Mouse (Mus musculus) midbrain, embryonic 15.5 days (tissue): ENCODE results near the gene Exoc7. TPM values are rescaled to one million over a fixed set of nuclear protein-coding genes. Genes with fewer than 3 reads are reported as not detected.

Experiments
- ATAC-seq: fragments of 200-750 bp; cut with Nextera tagmentation; replicated peaks from 2 replicates; pipeline ENCODE4 v1.8.0; 2017; ENCODE audit warnings: moderate TSS enrichment
- H3K27ac ChIP-seq: fragments of 300-500 bp; sonication (generic); 2 replicates; pipeline ENCODE4 v1.5.1; 2015; ENCODE audit warnings: mild to moderate bottlenecking, inconsistent platforms
- H3K27me3 ChIP-seq: fragments of 300-500 bp; sonication (generic); replicated peaks from 2 replicates; pipeline ENCODE4 v1.6.1; 2015; ENCODE audit warnings: inconsistent platforms
- H3K36me3 ChIP-seq: fragments of 300-500 bp; sonication (generic); replicated peaks from 2 replicates; pipeline ENCODE4 v1.6.1; 2015; ENCODE audit warnings: inconsistent platforms
- H3K4me1 ChIP-seq: fragments of 300-500 bp; sonication (generic); 2 replicates; pipeline ENCODE4 v1.6.1; 2015; ENCODE audit warnings: inconsistent platforms
- H3K4me2 ChIP-seq: fragments of 300-500 bp; sonication (generic); 2 replicates; pipeline ENCODE4 v1.6.1; 2015; ENCODE audit warnings: inconsistent platforms, mild to moderate bottlenecking, moderate library complexity
- H3K4me3 ChIP-seq: fragments of 300-500 bp; sonication (generic); 2 replicates; pipeline ENCODE4 v1.5.1; 2015; ENCODE audit warnings: mild to moderate bottlenecking, inconsistent platforms
- H3K9ac ChIP-seq: fragments of 300-500 bp; sonication (generic); 2 replicates; pipeline ENCODE4 v1.6.1; 2015; ENCODE audit warnings: mild to moderate bottlenecking, inconsistent platforms
- H3K9me3 ChIP-seq: fragments of 300-500 bp; sonication (generic); 2 replicates; pipeline ENCODE4 v1.6.1; 2016; ENCODE audit warnings: inconsistent platforms
- WGBS: fragments of 180-500 bp; shearing (Covaris S2); methylation state at CpG from one replicate; pipeline ENCODE4 v1.1.7; 2015; ENCODE audit warnings: mixed read lengths; 5-methylcytosine and 5-hydroxymethylcytosine counted together
- polyA plus RNA-seq: library from polyadenylated mRNA; unstranded; fragments of >200 nt; fragmentation: Nextera tagmentation; extraction: Ambion mirVana; gene quantifications from 2 replicates; pipeline ENCODE4 v1.2.1, GENCODE M21; 2015

The Exoc7 gene
- polyA plus RNA-seq = 109 and 110 TPM in 2 replicates

- Histone ChIP-seq H3K9ac (peak within 1 kb of the TSS; percentile 69), H3K4me1 (peaks cover 10% of the 10 kb centered on the region), H3K27ac (peak within 1 kb of the TSS; percentile 59), H3K9me3 (no peaks in the 10 kb centered on the region), H3K4me2 (peak within 1 kb of the TSS; percentile 67), H3K4me3 (peak within 1 kb of the TSS; percentile 72), H3K27me3 (no peaks in the 10 kb centered on the region), H3K36me3 (peaks cover 25% of the 10 kb centered on the region)
- WGBS = 85% methylated on average over 10 of the region's 10 CpGs
- ATAC-seq = peak; percentile 60
These were observed at the start of gene Exoc7 for GRCm38 (mm10) chr11:116307019-116307725. Exoc7 (minus strand) TSS chr11:116307233.

- WGBS = 39% methylated on average over 17 of the region's 17 CpGs
- Histone ChIP-seq H3K9me3 (no peaks in the 10 kb centered on the region), H3K9ac (no peak overlapping the region), H3K4me3 (no peak overlapping the region), H3K36me3 (peaks cover 30% of the 10 kb centered on the region), H3K4me1 (no peaks in the 10 kb centered on the region), H3K4me2 (no peak overlapping the region), H3K27ac (no peak overlapping the region), H3K27me3 (no peaks in the 10 kb centered on the region)
- ATAC-seq = no peak
These were observed 47.5 kb upstream of the Exoc7 start for GRCm38 (mm10) chr11:116354521-116354920.

GRCm38 (mm10) chr11:116353535-116353934 is 46.5 kb upstream of the Exoc7 start:
- 96% methylated on average over 8 of the region's 8 CpGs for WGBS

GRCm38 (mm10) chr11:116351294-116351693 is 44.3 kb upstream of the Exoc7 start:
- ATAC-seq = no peak
- Histone ChIP-seq H3K27ac (no peak overlapping the region), H3K9ac (no peak overlapping the region), H3K4me2 (no peak overlapping the region), H3K4me1 (no peaks in the 10 kb centered on the region), H3K4me3 (no peak overlapping the region), H3K27me3 (no peaks in the 10 kb centered on the region), H3K9me3 (no peaks in the 10 kb centered on the region), H3K36me3 (peaks cover 43% of the 10 kb centered on the region)
- WGBS = 94% methylated on average over 5 of the region's 5 CpGs

More at GRCm38 (mm10) chr11:116353535-116353934, 46.5 kb upstream of the Exoc7 start:
- Histone ChIP-seq H3K36me3 (peaks cover 30% of the 10 kb centered on the region), H3K9ac (no peak overlapping the region), H3K27ac (no peak overlapping the region), H3K27me3 (no peaks in the 10 kb centered on the region), H3K9me3 (no peaks in the 10 kb centered on the region), H3K4me1 (no peaks in the 10 kb centered on the region), H3K4me2 (no peak overlapping the region), H3K4me3 (no peak overlapping the region)
- ATAC-seq = no peak

GRCm38 (mm10) chr11:116347955-116348354 is 40.9 kb upstream of the Exoc7 start:
- Histone ChIP-seq H3K9ac (no peak overlapping the region), H3K9me3 (no peaks in the 10 kb centered on the region), H3K27ac (no peak overlapping the region), H3K4me3 (no peak overlapping the region), H3K4me1 (no peaks in the 10 kb centered on the region), H3K27me3 (no peaks in the 10 kb centered on the region), H3K36me3 (peaks cover 39% of the 10 kb centered on the region), H3K4me2 (no peak overlapping the region)
- WGBS = 84% methylated on average over 5 of the region's 5 CpGs
- ATAC-seq = no peak

- no peaks in the 10 kb centered on the region for H3K27me3 ChIP-seq
- H3K4me3 ChIP-seq = no peak overlapping the region
- H3K27ac ChIP-seq = no peak overlapping the region
- ATAC-seq = no peak
- no peak overlapping the region for H3K9ac ChIP-seq
- no peak overlapping the region for H3K4me2 ChIP-seq
- no peaks in the 10 kb centered on the region for H3K9me3 ChIP-seq
- WGBS = 84% methylated on average over 7 of the region's 7 CpGs
- peaks cover 40% of the 10 kb centered on the region for H3K36me3 ChIP-seq
- H3K4me1 ChIP-seq = no peaks in the 10 kb centered on the region; the same call in 1 of the 2 replicates
These were observed 40.0 kb upstream of the Exoc7 start for GRCm38 (mm10) chr11:116347012-116347411.

GRCm38 (mm10) chr11:116342069-116342791 is 35.2 kb upstream of the Exoc7 start:
- WGBS = 68% methylated on average over 25 of the region's 25 CpGs
- H3K9ac ChIP-seq = no peak overlapping the region
- H3K4me1 ChIP-seq = no peaks in the 10 kb centered on the region; the same call in 1 of the 2 replicates
- no peaks in the 10 kb centered on the region for H3K9me3 ChIP-seq
- 0 out of 2 replicates have a peak overlapping the region, but pooled peaks have one; percentile 63 for H3K27ac ChIP-seq
- H3K4me2 ChIP-seq = no peak overlapping the region
- no peak overlapping the region for H3K4me3 ChIP-seq
- no peaks in the 10 kb centered on the region for H3K27me3 ChIP-seq
- ATAC-seq = 0 out of 2 replicates have a peak, but pooled peaks have one; percentile 25
- H3K36me3 ChIP-seq = peaks cover 20% of the 10 kb centered on the region

GRCm38 (mm10) chr11:116337531-116337930 is 30.5 kb upstream of the Exoc7 start:
- H3K27me3 ChIP-seq = peaks cover 10% of the 10 kb centered on the region
- no peak for ATAC-seq
- no peak overlapping the region for H3K27ac ChIP-seq
- H3K9ac ChIP-seq = peak overlapping the region; percentile 6; the same call in 1 of the 2 replicates
- no peak overlapping the region for H3K4me3 ChIP-seq
- peaks cover 37% of the 10 kb centered on the region for H3K4me1 ChIP-seq
- no peaks in the 10 kb centered on the region for H3K9me3 ChIP-seq
- WGBS = 74% methylated on average over 6 of the region's 6 CpGs
- no peaks in the 10 kb centered on the region; the same call in 1 of the 2 replicates for H3K36me3 ChIP-seq
- no peak overlapping the region for H3K4me2 ChIP-seq

- H3K27ac ChIP-seq = no peak overlapping the region
- H3K9ac ChIP-seq = no peak overlapping the region
- ATAC-seq = no peak
- H3K9me3 ChIP-seq = no peaks in the 10 kb centered on the region
- peaks cover 42% of the 10 kb centered on the region for H3K4me1 ChIP-seq
- peaks cover 10% of the 10 kb centered on the region for H3K27me3 ChIP-seq
- H3K4me2 ChIP-seq = no peak overlapping the region
- no peak overlapping the region for H3K4me3 ChIP-seq
- no peaks in the 10 kb centered on the region for H3K36me3 ChIP-seq
- 54% methylated on average over 12 of the region's 12 CpGs for WGBS
These were observed 30.0 kb upstream of the Exoc7 start for GRCm38 (mm10) chr11:116337000-116337399.

GRCm38 (mm10) chr11:116336393-116336792 is 29.4 kb upstream of the Exoc7 start:
- Histone ChIP-seq H3K36me3 (no peaks in the 10 kb centered on the region), H3K27me3 (peaks cover 10% of the 10 kb centered on the region), H3K9ac (peak overlapping the region; percentile 41), H3K4me2 (peak overlapping the region; percentile 98), H3K4me3 (peak overlapping the region; percentile 51; the same call in 1 of the 2 replicates), H3K27ac (no peak overlapping the region; the same call in 1 of the 2 replicates), H3K9me3 (no peaks in the 10 kb centered on the region), H3K4me1 (peaks cover 49% of the 10 kb centered on the region)
- WGBS = 77% methylated on average over 4 of the region's 4 CpGs
- no peak for ATAC-seq

GRCm38 (mm10) chr11:116335244-116336036 is 28.4 kb upstream of the Exoc7 start, which contains the start of gene Foxj1:
Foxj1 (minus strand) TSS chr11:116335399.
- H3K36me3 ChIP-seq = no peaks in the 10 kb centered on the region
- H3K9me3 ChIP-seq = no peaks in the 10 kb centered on the region
- H3K27me3 ChIP-seq = peaks cover 10% of the 10 kb centered on the region
- ATAC-seq = peak; percentile 93
- peak within 1 kb of the TSS; percentile 51 for H3K4me3 ChIP-seq
- H3K27ac ChIP-seq = peak within 1 kb of the TSS; percentile 69
- H3K4me1 ChIP-seq = peaks cover 54% of the 10 kb centered on the region
- under 1% methylated on average over 61 of the region's 61 CpGs for WGBS
- peak within 1 kb of the TSS; percentile 98 for H3K4me2 ChIP-seq
- peak within 1 kb of the TSS; percentile 41 for H3K9ac ChIP-seq

- H3K9me3 ChIP-seq = no peaks in the 10 kb centered on the region
- H3K27ac ChIP-seq = no peak overlapping the region
- peaks cover 64% of the 10 kb centered on the region for H3K4me1 ChIP-seq
- ATAC-seq = no peak
- peak overlapping the region; percentile 98 for H3K4me2 ChIP-seq
- peak overlapping the region; percentile 51 for H3K4me3 ChIP-seq
- H3K36me3 ChIP-seq = no peaks in the 10 kb centered on the region
- WGBS = 7% methylated on average over 26 of the region's 26 CpGs
- H3K27me3 ChIP-seq = peaks cover 10% of the 10 kb centered on the region
- peak overlapping the region; percentile 24; the same call in 1 of the 2 replicates for H3K9ac ChIP-seq
These were observed 27.4 kb upstream of the Exoc7 start for GRCm38 (mm10) chr11:116334417-116334782.
